Mouse (Mus musculus) testis, adult 2 months (tissue): ENCODE data around the gene Slc24a3. TPM values are rescaled to one million over a fixed set of nuclear protein-coding genes. Genes with fewer than 3 reads are reported as not detected.

Source experiments
- H3K27ac ChIP-seq: fragments of 200-500 bp; 2 replicates; pipeline ENCODE4 v1.5.1; 2012; ENCODE audit warnings: low read depth, low read length; ENCODE audit not compliant: control insufficient read depth, insufficient read depth
- H3K27me3 ChIP-seq: fragments of 200-500 bp; 2 replicates; pipeline ENCODE4 v1.6.1; 2012; ENCODE audit warnings: mild to moderate bottlenecking, low read length, moderate library complexity; ENCODE audit not compliant: control insufficient read depth, insufficient read depth
- H3K36me3 ChIP-seq: fragments of 200-500 bp; 2 replicates; pipeline ENCODE4 v1.6.1; 2012; ENCODE audit warnings: mild to moderate bottlenecking, low read length; ENCODE audit not compliant: control insufficient read depth, insufficient read depth
- H3K4me1 ChIP-seq: fragments of 200-500 bp; 2 replicates; pipeline ENCODE4 v1.6.1; 2012; ENCODE audit warnings: low read length; ENCODE audit not compliant: control insufficient read depth, insufficient read depth
- H3K4me3 ChIP-seq: fragments of 200-500 bp; 2 replicates; pipeline ENCODE4 v1.5.1; 2012; ENCODE audit warnings: low read depth, mild to moderate bottlenecking, low read length, moderate library complexity, mixed read lengths; ENCODE audit not compliant: control insufficient read depth
- CTCF ChIP-seq: fragments of 200-500 bp; IDR thresholded peaks from 2 replicates; pipeline ENCODE4 v1.5.1; 2012; ENCODE audit warnings: low read depth, mild to moderate bottlenecking, inconsistent platforms, low read length, moderate library complexity; ENCODE audit not compliant: control insufficient read depth, insufficient read depth, insufficient replicate concordance
- POLR2A ChIP-seq: fragments of 200-500 bp; IDR thresholded peaks from 2 replicates; pipeline ENCODE4 v1.6.1; 2012; ENCODE audit warnings: low read depth, mild to moderate bottlenecking, inconsistent platforms, low read length, moderate library complexity; ENCODE audit not compliant: control insufficient read depth
- polyA plus RNA-seq: library from polyadenylated mRNA; depleted of rRNA; stranded (reverse); fragments of >200 nt; gene quantifications from 2 replicates; pipeline ENCODE4 v1.2.3, GENCODE M21; 2012

The Slc24a3 gene
- polyA plus RNA-seq, 1 experiment: 9.3 TPM

- H3K4me1 ChIP-seq: no peaks in the 10 kb centered on the region
- H3K27me3 ChIP-seq: no peaks in the 10 kb centered on the region
- H3K4me3 ChIP-seq: no peak overlapping the region
- TF ChIP-seq CTCF (no peak), POLR2A (no peak)
- no peaks in the 10 kb centered on the region for H3K36me3 ChIP-seq
- H3K27ac ChIP-seq: no peak overlapping the region
Observed at GRCm38 (mm10) chr2:145358236-145358942, 190.8 kb downstream of the Slc24a3 start.

GRCm38 (mm10) chr2:145363604-145364003, 196.1 kb downstream of the Slc24a3 start:
- H3K27ac ChIP-seq: no peak overlapping the region
- no peaks in the 10 kb centered on the region for H3K4me1 ChIP-seq
- no peaks in the 10 kb centered on the region for H3K27me3 ChIP-seq
- no peaks in the 10 kb centered on the region for H3K36me3 ChIP-seq
- H3K4me3 ChIP-seq: no peak overlapping the region
- TF ChIP-seq POLR2A (no peak), CTCF (no peak)

- TF ChIP-seq POLR2A (no peak), CTCF (no peak)
- no peaks in the 10 kb centered on the region for H3K36me3 ChIP-seq
- no peaks in the 10 kb centered on the region for H3K27me3 ChIP-seq
- H3K4me1 ChIP-seq: no peaks in the 10 kb centered on the region
- no peak overlapping the region for H3K27ac ChIP-seq
- no peak overlapping the region for H3K4me3 ChIP-seq
Observed at GRCm38 (mm10) chr2:145368701-145369100, 201.1 kb downstream of the Slc24a3 start.

GRCm38 (mm10) chr2:145370795-145371194, 203.2 kb downstream of the Slc24a3 start:
- H3K4me3 ChIP-seq: no peak overlapping the region
- no peaks in the 10 kb centered on the region for H3K27me3 ChIP-seq
- H3K36me3 ChIP-seq: no peaks in the 10 kb centered on the region
- H3K4me1 ChIP-seq: no peaks in the 10 kb centered on the region
- H3K27ac ChIP-seq: no peak overlapping the region
- TF ChIP-seq CTCF (no peak), POLR2A (no peak)

- no peak overlapping the region for H3K27ac ChIP-seq
- no peak overlapping the region for H3K4me3 ChIP-seq
- H3K36me3 ChIP-seq: no peaks in the 10 kb centered on the region
- no peak for TF ChIP-seq POLR2A
- no peak for TF ChIP-seq CTCF
- H3K4me1 ChIP-seq: no peaks in the 10 kb centered on the region
- no peaks in the 10 kb centered on the region for H3K27me3 ChIP-seq
Observed at GRCm38 (mm10) chr2:145373803-145374202, 206.2 kb downstream of the Slc24a3 start.

GRCm38 (mm10) chr2:145382908-145383770, 215.6 kb downstream of the Slc24a3 start:
- Histone ChIP-seq H3K36me3 (no peaks in the 10 kb centered on the region), H3K27me3 (no peaks in the 10 kb centered on the region), H3K27ac (no peak overlapping the region), H3K4me1 (no peaks in the 10 kb centered on the region), H3K4me3 (no peak overlapping the region)
- no peak for TF ChIP-seq CTCF
- TF ChIP-seq POLR2A: no peak

- TF ChIP-seq CTCF (no peak), POLR2A (no peak)
- Histone ChIP-seq H3K36me3 (no peaks in the 10 kb centered on the region), H3K4me1 (no peaks in the 10 kb centered on the region), H3K4me3 (no peak overlapping the region), H3K27ac (no peak overlapping the region), H3K27me3 (no peaks in the 10 kb centered on the region)
Observed at GRCm38 (mm10) chr2:145384221-145384620, 216.7 kb downstream of the Slc24a3 start.
